Mouse (Mus musculus) testis, adult 2 months (tissue): ENCODE data around the gene Zfp874a. TPM values are rescaled to one million over a fixed set of nuclear protein-coding genes. Genes with fewer than 3 reads are reported as not detected.

Experiments used
- H3K27ac ChIP-seq: fragments of 200-500 bp; 2 replicates; pipeline ENCODE4 v1.5.1; 2012; ENCODE audit warnings: low read depth, low read length; ENCODE audit not compliant: control insufficient read depth, insufficient read depth
- H3K27me3 ChIP-seq: fragments of 200-500 bp; 2 replicates; pipeline ENCODE4 v1.6.1; 2012; ENCODE audit warnings: mild to moderate bottlenecking, low read length, moderate library complexity; ENCODE audit not compliant: control insufficient read depth, insufficient read depth
- H3K36me3 ChIP-seq: fragments of 200-500 bp; 2 replicates; pipeline ENCODE4 v1.6.1; 2012; ENCODE audit warnings: mild to moderate bottlenecking, low read length; ENCODE audit not compliant: control insufficient read depth, insufficient read depth
- H3K4me1 ChIP-seq: fragments of 200-500 bp; 2 replicates; pipeline ENCODE4 v1.6.1; 2012; ENCODE audit warnings: low read length; ENCODE audit not compliant: control insufficient read depth, insufficient read depth
- H3K4me3 ChIP-seq: fragments of 200-500 bp; 2 replicates; pipeline ENCODE4 v1.5.1; 2012; ENCODE audit warnings: low read depth, mild to moderate bottlenecking, low read length, moderate library complexity, mixed read lengths; ENCODE audit not compliant: control insufficient read depth
- CTCF ChIP-seq: fragments of 200-500 bp; IDR thresholded peaks from 2 replicates; pipeline ENCODE4 v1.5.1; 2012; ENCODE audit warnings: low read depth, mild to moderate bottlenecking, inconsistent platforms, low read length, moderate library complexity; ENCODE audit not compliant: control insufficient read depth, insufficient read depth, insufficient replicate concordance
- POLR2A ChIP-seq: fragments of 200-500 bp; IDR thresholded peaks from 2 replicates; pipeline ENCODE4 v1.6.1; 2012; ENCODE audit warnings: low read depth, mild to moderate bottlenecking, inconsistent platforms, low read length, moderate library complexity; ENCODE audit not compliant: control insufficient read depth
- polyA plus RNA-seq: library from polyadenylated mRNA; depleted of rRNA; stranded (reverse); fragments of >200 nt; gene quantifications from 2 replicates; pipeline ENCODE4 v1.2.3, GENCODE M21; 2012; rRNA removed

Zfp874a gene
- 0.65 and 0.70 TPM in 2 replicates for polyA plus RNA-seq

DNA sequence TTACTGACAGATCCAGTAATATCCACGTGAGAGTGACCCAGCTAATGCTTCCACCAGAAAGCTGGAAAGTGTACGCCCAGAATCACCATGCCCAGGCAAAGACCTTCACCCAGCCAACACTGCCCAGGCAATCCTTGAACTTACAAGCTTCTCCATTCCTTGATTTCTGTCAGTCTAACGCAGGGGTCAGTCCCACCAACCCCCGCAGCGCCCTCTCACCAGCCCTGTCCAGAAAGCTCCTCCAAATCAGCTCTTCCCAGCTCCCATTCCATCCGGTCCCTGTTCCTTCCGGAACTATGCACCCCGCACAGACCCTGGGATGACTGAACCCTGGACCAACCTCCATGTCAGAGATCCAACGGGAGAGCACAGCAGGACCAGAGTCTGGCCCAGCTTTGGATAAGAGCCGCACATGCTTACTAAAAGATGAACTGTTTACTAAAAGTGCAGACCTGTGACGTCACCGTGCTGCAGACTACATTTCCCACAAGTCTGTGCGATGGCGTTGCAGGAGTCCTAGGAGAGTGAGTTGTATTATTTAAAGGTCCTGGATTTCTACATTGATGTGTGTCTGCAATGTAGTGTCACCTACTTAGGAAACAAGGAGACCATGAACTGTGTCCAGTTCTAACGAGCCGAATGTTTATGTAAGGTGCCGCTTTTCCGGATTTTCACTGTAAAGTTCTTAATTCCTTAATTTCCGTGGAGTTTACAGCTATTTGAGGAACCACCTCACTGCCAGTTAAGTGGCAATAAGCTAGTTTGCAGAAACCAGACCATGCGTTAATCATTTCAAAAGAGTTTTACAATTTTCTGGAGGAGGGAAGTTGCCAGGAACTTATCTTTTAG, at the start of gene Zfp874a:
Gene Zfp874a, minus strand, starts transcription at position 453 of the 849 bp plus-strand sequence.
- no peak for TF ChIP-seq CTCF
- TF ChIP-seq POLR2A = no peak
- peak within 1 kb of the TSS; percentile 72 for H3K27ac ChIP-seq
- H3K36me3 ChIP-seq = no peaks in the 10 kb centered on the region

DNA sequence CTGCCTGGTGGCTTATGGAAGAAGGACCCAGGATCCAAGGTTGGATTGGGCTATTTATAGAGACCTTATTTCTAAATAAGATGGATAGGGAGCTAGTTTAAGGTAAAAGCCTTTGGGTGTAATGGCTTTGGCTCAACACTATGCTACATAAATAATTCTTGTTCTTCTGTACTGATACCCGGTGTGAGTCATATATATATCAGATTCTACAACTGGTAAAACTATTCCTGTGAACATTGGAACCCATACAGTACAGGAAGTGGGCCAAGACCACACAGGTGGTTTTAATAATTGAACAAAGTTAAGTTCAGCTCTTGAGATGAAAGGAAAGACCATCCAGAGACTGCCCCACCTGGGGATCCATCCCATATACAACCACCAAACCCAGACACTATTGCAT, 49.5 kb upstream of the Zfp874a start:
- H3K36me3 ChIP-seq = no peaks in the 10 kb centered on the region
- no peak for TF ChIP-seq POLR2A
- H3K27ac ChIP-seq = no peak overlapping the region
- no peaks in the 10 kb centered on the region for H3K27me3 ChIP-seq
- H3K4me3 ChIP-seq = no peak overlapping the region; the same call in 1 of the 2 replicates
- peaks cover 2% of the 10 kb centered on the region for H3K4me1 ChIP-seq

More for the DNA sequence above, at the start of gene Zfp874a:
- Histone ChIP-seq H3K4me1 (peaks cover 5% of the 10 kb centered on the region), H3K27me3 (no peaks in the 10 kb centered on the region), H3K4me3 (peak within 1 kb of the TSS; percentile 90)

- 0 out of 2 replicates have a peak, but pooled peaks have one; percentile 39 for TF ChIP-seq POLR2A
- TF ChIP-seq CTCF = no peak
- peak within 1 kb of the TSS; percentile 91 for H3K4me3 ChIP-seq
- peak within 1 kb of the TSS; percentile 39; the same call in 1 of the 2 replicates for H3K27ac ChIP-seq
- peaks cover 2% of the 10 kb centered on the region for H3K4me1 ChIP-seq
- no peaks in the 10 kb centered on the region for H3K36me3 ChIP-seq
- H3K27me3 ChIP-seq = no peaks in the 10 kb centered on the region
Measured at GRCm38 (mm10) chr13:67500084-67500719, 48.8 kb upstream of the Zfp874a start, which contains the start of gene Zfp58. TSS of gene Zfp58 (minus strand) at chr13:67500555.

DNA sequence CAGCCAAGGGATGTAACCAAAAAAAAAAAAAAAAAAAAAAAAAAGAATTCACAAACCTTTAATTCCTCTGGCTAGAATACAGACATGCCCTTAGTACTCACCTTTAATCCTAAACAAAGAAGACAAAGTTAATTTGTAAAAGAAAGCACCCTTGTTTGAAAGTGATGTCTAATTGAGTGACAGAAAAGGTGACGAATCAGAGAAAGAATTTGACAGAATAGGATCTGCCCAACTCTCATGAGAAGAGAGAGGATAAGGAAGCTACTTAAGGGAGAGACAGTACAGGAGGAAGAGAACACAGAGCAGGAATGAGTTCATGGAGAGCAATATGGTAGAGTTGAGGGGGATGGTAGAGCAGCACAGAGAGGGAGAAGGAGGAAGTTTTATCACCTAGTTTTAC, 44.2 kb upstream of the Zfp874a start:
- Histone ChIP-seq H3K4me1 (peaks cover 2% of the 10 kb centered on the region), H3K4me3 (no peak overlapping the region), H3K27ac (no peak overlapping the region), H3K36me3 (no peaks in the 10 kb centered on the region), H3K27me3 (no peaks in the 10 kb centered on the region)
- TF ChIP-seq POLR2A = no peak
- no peak for TF ChIP-seq CTCF

- TF ChIP-seq CTCF (no peak), POLR2A (no peak)
- peak overlapping the region; percentile 78; the same call in 1 of the 2 replicates for H3K27ac ChIP-seq
- no peaks in the 10 kb centered on the region for H3K27me3 ChIP-seq
- H3K4me1 ChIP-seq = peaks cover 7% of the 10 kb centered on the region
- H3K4me3 ChIP-seq = peak overlapping the region; percentile 89
- no peaks in the 10 kb centered on the region for H3K36me3 ChIP-seq
Measured at GRCm38 (mm10) chr13:67484424-67484811, 33.0 kb upstream of the Zfp874a start.

- TF ChIP-seq POLR2A (no peak), CTCF (no peak)
- peak within 1 kb of the TSS; percentile 78 for H3K27ac ChIP-seq
- no peaks in the 10 kb centered on the region for H3K27me3 ChIP-seq
- H3K4me3 ChIP-seq = peak within 1 kb of the TSS; percentile 89
- H3K36me3 ChIP-seq = no peaks in the 10 kb centered on the region
- H3K4me1 ChIP-seq = peaks cover 7% of the 10 kb centered on the region
Measured at GRCm38 (mm10) chr13:67483625-67484423, 32.4 kb upstream of the Zfp874a start, which contains the start of gene Zfp874b. TSS of gene Zfp874b (minus strand) at chr13:67484258.

GRCm38 (mm10) chr13:67481528-67481927, 30.1 kb upstream of the Zfp874a start:
- Histone ChIP-seq H3K4me3 (no peak overlapping the region), H3K4me1 (peaks cover 7% of the 10 kb centered on the region), H3K27ac (no peak overlapping the region), H3K36me3 (no peaks in the 10 kb centered on the region), H3K27me3 (no peaks in the 10 kb centered on the region)
- no peak for TF ChIP-seq CTCF
- no peak for TF ChIP-seq POLR2A
